Mouse (Mus musculus): ENCODE measurements at regions not wholly inside any gene's neighbourhood (a gene's known extent, or its start where the extent isn't known, plus 50 kb on each side); places are given as distances from the start of the nearest gene placed in this dataset.

- DNase-seq (ENCODE audit: low spot score): no peak
These were observed 339.9 kb downstream of the Rpl10l start for GRCm38 (mm10) chr12:65944251-65944650.

GRCm38 (mm10) chr12:65942166-65942565 is 342.0 kb downstream of the Rpl10l start:
- DNase-seq (ENCODE audit: low spot score): no peak

- peak; percentile 44 for DNase-seq (ENCODE audit: low spot score)
These were observed 352.4 kb downstream of the Rpl10l start for GRCm38 (mm10) chr12:65931848-65932247.

- DNase-seq (ENCODE audit: low spot score): no peak
These were observed 354.4 kb downstream of the Rpl10l start for GRCm38 (mm10) chr12:65929718-65930377.

Data from embryo, embryonic 10.5 days (tissue).